Mouse (Mus musculus): Measurements from ENCODE around the gene Cped1. TPM values are rescaled to one million over a fixed set of nuclear protein-coding genes. Genes with fewer than 3 reads are reported as not detected.
"Not testable (repeated sequence)": the region's sequence is repeated elsewhere in the genome, so short reads cannot be mapped to it uniquely, and the experiment has no call there.

Gene Cped1
- total RNA-seq, 1 experiment from 2014 or later, result 1.0 TPM

- ATAC-seq (ENCODE audit: extremely low read depth, insufficient number of reproducible peaks, low FRiP score, poor library complexity, severe bottlenecking), result no peak
Measured at GRCm38 (mm10) chr6:22019637-22020036, 33.9 kb downstream of the Cped1 start.

- ATAC-seq (ENCODE audit: extremely low read depth, insufficient number of reproducible peaks, low FRiP score, poor library complexity, severe bottlenecking), result no peak
Measured at GRCm38 (mm10) chr6:22020696-22021095, 35.0 kb downstream of the Cped1 start.

DNA sequence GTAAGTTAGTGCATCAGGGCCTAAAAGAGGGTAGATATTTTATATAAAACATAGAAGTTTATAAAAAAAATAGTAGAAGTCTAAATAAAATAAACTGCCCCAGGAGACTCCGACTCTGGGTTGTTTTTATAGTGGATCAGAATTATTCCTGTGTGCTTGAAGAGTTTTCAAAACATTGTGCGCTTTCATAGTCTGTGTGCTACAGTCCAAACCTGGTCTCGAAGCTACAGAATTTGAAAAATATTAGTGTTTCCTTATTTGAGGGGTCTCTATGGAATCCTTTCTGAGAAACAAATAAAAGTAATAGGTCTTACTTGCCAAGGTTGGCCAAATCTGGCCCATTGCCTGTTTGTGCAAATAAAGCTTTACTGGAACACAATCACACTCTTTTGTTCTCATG, 35.6 kb downstream of the Cped1 start:
- no peak for ATAC-seq (ENCODE audit: extremely low read depth, insufficient number of reproducible peaks, low FRiP score, poor library complexity, severe bottlenecking)

DNA sequence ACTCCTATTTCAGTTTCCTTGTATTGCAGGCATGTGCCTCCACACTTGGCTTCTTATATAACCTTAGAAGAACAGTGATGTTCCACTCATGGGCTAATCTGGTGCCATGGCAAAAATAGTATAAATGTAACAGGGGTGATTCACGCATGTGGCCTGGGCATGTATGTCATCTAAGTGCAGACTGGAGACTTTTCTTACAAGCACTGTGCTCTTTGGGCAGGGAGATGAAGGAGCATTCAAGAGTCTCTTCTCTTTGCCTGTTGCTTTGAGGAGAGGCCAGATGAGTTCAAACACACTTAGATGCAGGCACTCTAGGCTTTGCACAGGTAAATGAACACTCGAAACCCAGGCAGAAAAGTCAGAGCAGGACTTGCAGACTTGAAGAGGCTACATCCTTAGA, 38.5 kb downstream of the Cped1 start:
- no peak for ATAC-seq (ENCODE audit: extremely low read depth, insufficient number of reproducible peaks, low FRiP score, poor library complexity, severe bottlenecking)

DNA sequence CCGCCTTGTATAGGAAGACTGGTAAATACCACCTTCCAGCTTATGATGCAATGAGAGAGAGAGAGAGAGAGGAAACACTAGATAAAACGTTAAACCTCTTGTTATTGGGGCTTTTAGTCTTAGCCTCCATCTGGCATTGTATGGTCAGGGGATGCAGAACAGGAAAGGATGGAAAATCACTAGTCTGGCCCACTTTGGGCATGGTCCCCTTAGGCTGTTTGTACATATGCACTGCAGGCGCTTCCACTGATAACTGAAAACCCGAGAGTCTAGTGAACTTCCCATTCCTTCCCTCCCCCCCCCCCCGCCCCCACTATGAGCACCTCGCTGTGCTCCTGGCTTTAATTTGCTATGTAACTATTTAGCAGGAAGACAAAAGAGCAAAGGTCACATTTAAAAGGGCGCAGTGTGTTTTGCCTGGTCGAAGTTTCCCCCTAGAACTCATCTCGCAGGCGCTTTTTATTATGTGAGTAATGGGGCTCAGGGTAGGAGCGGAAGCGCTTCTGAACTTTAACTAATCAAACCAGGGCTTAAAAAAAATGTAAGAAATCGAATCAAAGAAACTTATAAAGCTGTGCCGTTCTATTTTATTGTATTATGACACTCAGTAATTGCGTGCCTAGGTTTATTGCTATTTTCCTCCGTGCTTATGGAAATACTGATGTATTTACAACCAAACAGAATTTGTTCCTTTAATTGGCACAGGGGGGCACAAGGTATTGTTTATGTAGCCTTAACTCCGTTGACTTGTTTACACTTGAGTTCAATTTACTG, 40.1 kb downstream of the Cped1 start:
- no peak for ATAC-seq (ENCODE audit: extremely low read depth, insufficient number of reproducible peaks, low FRiP score, poor library complexity, severe bottlenecking)

DNA sequence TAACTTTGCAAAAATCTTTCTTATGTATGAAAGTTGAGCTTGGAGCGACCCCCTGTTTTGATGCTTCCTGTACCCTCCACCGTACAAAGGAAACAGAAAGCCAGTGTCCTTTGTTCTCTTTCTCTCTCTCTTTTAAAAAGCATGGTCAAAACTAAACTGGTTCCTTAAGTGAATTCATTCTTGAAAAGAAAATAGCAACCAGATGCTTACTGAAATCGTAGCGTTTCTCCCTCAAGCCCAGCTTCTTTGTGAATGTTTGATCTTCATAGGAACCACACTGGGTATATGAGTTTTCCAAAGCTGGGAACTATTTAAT, 40.6 kb downstream of the Cped1 start:
- no peak for ATAC-seq (ENCODE audit: extremely low read depth, insufficient number of reproducible peaks, low FRiP score, poor library complexity, severe bottlenecking)

DNA sequence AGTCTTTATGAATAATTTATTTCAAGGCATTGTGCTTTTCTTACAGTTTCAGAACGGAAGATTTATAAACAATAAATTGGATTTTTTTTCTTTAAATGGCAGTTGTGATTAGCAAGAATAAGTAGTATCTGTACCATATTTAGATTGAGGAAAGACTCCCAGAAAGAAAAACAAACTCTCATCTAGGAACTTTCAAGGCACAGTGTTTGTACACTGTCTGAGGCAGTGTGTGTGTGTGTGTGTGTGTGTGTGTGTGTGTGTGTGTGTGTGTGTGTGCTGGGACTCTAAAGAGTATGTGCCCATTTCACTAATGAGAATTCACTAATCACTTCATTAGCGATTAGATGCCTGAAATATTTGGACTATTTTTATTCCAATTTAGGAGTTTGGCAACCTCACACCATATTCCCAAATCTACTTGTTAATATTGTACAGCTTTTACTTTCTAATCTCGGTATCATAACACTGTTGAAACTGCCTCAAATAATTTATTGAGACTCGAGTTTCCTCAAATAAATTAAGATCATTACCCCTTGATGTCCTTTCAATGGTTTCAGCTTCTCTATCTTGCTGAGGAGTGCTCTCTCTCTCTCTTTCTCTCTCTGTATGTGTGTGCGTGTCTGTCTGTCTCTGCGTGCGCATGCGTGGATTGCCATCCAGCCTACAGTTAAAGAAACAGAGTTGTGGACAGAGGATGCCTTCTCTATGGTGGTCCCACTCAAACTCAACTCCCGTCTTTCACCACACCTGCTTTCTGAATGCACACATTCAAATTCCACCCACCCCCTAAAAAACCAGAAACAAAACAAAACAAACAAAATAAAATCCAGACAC, 41.3 kb downstream of the Cped1 start:
- ATAC-seq (ENCODE audit: extremely low read depth, insufficient number of reproducible peaks, low FRiP score, poor library complexity, severe bottlenecking), result no peak

DNA sequence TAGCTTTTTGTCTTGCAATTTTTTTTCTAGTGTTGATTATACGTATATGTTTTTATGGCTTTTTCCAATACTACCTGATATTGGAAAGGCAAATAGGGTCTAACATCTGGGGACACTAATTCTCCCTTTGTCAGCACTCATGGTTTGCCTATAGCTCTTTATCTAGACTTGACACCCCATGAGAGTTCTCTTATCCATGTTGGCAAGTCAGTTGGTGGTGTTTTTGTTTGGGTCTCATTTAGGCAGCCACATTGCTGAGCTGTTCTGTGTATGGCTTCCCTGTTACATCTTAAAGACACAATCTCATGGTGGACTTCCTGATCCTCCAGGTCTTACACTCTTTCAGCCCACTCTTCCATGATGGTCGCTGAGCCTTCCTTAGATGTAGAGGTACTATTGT, 42.1 kb downstream of the Cped1 start:
- no peak for ATAC-seq (ENCODE audit: extremely low read depth, insufficient number of reproducible peaks, low FRiP score, poor library complexity, severe bottlenecking)

DNA sequence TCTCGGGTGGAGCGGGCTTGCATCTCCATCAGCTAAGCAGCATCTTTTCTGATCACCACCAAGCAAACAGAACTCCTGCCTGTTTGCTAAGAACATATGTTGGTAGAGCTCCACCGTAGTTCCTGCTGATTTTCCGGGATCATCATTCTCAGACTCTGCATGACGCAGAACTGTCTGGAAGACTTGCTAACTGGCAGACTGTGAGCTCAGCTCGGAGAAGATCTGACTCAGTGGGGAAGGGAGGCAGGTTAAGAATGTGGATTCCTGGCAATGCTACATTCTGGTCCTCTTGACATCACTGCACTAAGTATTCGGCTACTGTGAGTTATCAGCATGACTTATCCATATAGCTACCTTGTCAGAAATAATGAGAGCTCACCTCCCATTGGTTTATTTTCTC, 44.7 kb downstream of the Cped1 start:
- no peak for ATAC-seq (ENCODE audit: extremely low read depth, insufficient number of reproducible peaks, low FRiP score, poor library complexity, severe bottlenecking)

DNA sequence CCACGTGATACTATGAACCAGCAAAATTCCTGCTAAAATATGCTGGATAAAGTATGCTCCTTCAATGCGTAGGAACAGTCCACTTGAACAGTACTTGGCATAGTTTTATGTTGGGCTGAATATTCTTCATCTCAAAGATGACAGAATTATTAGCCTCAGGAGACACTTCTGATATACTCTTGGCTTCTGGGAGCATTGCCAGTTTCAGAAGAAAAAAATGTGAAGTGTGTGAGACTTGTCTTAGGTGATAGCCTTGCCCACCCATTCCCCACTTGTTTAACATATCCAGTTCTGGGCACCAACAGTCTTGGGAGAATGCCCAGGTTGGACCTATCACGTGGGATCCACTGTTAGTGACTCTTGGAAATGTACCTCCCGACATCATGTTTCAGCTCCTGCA, 47.5 kb downstream of the Cped1 start:
- ATAC-seq (ENCODE audit: extremely low read depth, insufficient number of reproducible peaks, low FRiP score, poor library complexity, severe bottlenecking), result no peak

GRCm38 (mm10) chr6:22035408-22035807, 49.7 kb downstream of the Cped1 start:
- ATAC-seq (ENCODE audit: extremely low read depth, insufficient number of reproducible peaks, low FRiP score, poor library complexity, severe bottlenecking), result no peak

DNA sequence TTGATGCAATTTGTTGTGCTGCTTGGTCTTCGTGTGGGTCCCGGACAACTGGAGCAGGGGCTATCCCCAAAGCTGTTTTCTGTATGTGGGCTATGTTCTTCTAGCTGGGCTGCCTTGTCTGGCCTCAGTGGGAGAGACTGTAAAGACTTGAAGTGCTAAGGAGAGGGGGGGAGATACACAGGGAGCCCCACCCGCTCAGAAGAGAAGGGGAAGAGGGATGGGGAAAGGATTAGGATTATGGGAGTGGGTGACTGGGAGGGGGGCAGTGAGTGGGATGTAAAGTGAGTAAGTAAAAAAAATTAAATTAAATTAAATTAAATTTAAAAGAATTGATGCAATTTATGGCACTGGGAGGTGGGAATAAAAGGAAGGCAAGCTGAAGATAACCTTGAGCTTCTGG, 50.2 kb downstream of the Cped1 start:
- no peak for ATAC-seq (ENCODE audit: extremely low read depth, insufficient number of reproducible peaks, low FRiP score, poor library complexity, severe bottlenecking)

- ATAC-seq (ENCODE audit: extremely low read depth, insufficient number of reproducible peaks, low FRiP score, poor library complexity, severe bottlenecking), result no peak
Measured at GRCm38 (mm10) chr6:22036396-22036795, 50.7 kb downstream of the Cped1 start.

GRCm38 (mm10) chr6:22036911-22037310, 51.2 kb downstream of the Cped1 start:
- no peak for ATAC-seq (ENCODE audit: extremely low read depth, insufficient number of reproducible peaks, low FRiP score, poor library complexity, severe bottlenecking)

GRCm38 (mm10) chr6:22037441-22038050, 51.8 kb downstream of the Cped1 start:
- no peak for ATAC-seq (ENCODE audit: extremely low read depth, insufficient number of reproducible peaks, low FRiP score, poor library complexity, severe bottlenecking)

DNA sequence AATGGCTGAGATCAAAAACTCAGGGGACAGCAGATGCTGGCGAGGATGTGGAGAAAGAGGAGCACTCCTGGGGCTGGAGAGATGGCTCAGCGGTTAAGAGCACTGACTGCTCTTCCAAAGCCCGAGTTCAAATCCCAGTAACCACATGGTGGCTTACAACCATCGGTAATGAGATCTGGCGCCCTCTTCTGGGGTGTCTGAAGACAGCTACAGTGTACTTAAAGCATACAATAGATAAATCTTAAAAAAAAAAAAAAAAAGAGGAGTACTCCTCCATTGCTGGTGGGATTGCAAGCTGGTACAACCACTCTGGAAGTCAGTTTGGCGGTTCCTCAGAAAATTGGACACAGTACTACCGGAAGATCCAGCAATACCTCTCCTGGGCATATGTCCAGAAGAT, 54.0 kb downstream of the Cped1 start:
- not testable (repeated sequence) for ATAC-seq (ENCODE audit: extremely low read depth, insufficient number of reproducible peaks, low FRiP score, poor library complexity, severe bottlenecking)

GRCm38 (mm10) chr6:22044880-22045605, 59.3 kb downstream of the Cped1 start:
- ATAC-seq (ENCODE audit: extremely low read depth, insufficient number of reproducible peaks, low FRiP score, poor library complexity, severe bottlenecking), result no peak

- no peak for ATAC-seq (ENCODE audit: extremely low read depth, insufficient number of reproducible peaks, low FRiP score, poor library complexity, severe bottlenecking)
Measured at GRCm38 (mm10) chr6:22047101-22047500, 61.4 kb downstream of the Cped1 start.

GRCm38 (mm10) chr6:22049093-22049492, 63.4 kb downstream of the Cped1 start:
- ATAC-seq (ENCODE audit: extremely low read depth, insufficient number of reproducible peaks, low FRiP score, poor library complexity, severe bottlenecking), result no peak

All from neutrophil, adult 5-6 weeks (primary cell).